Mouse (Mus musculus) gastrocnemius, adult 8-10 months (tissue): Measurements from ENCODE around the gene Kbtbd12. TPM values are rescaled to one million over a fixed set of nuclear protein-coding genes. Genes with fewer than 3 reads are reported as not detected.
A peak's percentile ranks its signal among the peaks of the same experiment; 100 is the strongest.

Source experiments
- DNase-seq, 2 experiments: peaks; one replicate each; pipeline ENCODE4 v3.0.0; 2022; ENCODE audit warnings: low spot score in 2 of 2
- total RNA-seq, 4 experiments: library from RNA; stranded (reverse); gene quantifications; 2 replicates each; pipeline ENCODE4 v1.2.4; 2022

Kbtbd12 gene
- total RNA-seq, 4 experiments from 2014 or later, result 77.2 to 99.2 (median 91.8) TPM

DNA sequence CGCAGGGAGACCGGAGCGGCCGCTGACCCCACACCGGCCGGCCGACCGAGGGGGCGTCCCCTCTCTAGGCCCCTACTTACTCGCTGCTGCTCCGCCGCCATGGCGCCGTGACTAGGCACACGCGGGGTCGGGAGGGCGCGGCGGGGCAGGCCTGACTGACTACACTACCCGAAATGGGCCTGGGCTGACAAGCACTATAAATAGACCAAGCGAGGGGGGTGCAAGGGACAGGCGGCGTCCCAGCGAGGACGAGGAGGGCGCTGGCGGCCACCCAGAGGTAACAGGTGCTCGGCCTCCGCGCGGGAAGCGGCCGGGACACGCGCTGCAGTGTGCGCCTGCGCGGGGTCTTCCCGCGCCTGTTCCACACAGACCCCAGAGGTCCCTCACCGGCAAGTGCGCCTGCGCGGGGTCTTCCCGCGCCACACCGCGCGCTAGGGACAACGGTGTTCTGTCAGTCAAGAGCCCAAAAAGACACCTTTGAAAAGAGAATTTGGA lies 10.4 kb downstream of the Kbtbd12 start:
- DNase-seq, result peak; percentile 79 to 86

DNA sequence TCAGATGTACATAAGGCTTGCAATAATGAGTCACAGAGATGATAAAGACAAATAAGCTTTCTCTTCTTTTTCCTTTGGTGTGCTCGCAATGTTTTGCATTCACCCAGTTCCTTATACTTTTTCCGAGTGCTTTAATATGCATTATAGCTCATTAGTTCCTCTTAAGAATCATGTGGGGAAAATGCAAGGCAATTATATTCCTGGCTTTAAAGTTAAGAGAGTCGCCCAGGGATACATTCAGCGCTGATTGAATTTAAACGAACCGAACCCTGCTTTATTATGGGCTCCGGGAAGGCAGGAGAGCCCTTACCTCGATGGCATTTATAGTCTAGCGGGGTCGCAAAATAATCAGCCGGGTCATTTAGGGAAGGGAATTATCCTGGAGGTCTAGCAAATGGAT lies 10.8 kb downstream of the Kbtbd12 start:
- no peak for DNase-seq

DNA sequence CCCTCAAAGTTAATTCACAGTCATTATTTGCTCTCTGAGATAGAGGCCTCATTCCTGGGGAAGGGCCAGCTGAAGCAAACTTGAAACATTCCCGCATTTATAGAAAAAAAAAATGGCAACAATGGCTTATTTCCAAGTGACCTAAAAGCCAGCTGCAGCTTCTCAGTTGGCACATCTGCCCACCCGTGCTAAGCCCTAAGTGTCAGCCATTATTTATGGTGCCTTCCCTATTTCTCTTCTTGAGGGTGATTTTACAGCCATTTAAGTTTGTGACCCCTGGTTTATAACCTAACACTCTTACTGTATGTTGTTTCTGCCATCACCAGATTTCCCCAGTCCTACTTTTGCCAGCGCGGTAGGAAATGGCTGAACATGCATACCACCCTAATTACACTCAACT lies 11.3 kb downstream of the Kbtbd12 start:
- DNase-seq, result no peak

DNA sequence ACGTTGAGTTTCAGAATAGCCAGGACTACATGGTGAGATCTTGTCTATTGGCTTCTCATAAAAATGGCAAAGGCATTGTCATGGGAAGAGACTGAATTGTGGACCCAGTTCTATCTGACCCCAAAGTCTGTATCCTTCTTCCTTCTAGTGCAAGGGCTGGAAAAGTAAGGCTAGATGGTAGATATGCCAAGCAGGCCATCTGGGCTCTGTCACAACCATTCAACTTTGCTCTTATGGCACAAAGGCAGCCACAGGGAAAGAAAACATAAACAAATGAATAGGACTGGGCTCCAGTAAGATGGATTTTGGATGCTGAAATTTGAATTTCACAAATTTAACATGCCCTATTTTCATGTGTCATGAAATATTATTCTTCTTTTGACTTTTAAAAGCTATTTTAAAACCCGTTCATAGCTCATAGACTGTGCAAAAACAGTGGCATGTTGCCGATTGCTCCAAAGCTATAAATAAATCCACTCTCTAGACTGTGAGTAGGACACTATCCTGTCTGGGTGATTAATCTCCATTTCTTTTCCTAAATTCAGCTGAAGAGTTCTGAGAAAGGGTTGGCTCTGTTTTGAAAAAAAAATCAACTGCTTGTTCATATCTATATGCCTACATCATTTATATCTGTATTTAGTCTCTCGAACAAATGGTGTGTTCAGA lies 15.8 kb downstream of the Kbtbd12 start:
- DNase-seq, result no peak

DNA sequence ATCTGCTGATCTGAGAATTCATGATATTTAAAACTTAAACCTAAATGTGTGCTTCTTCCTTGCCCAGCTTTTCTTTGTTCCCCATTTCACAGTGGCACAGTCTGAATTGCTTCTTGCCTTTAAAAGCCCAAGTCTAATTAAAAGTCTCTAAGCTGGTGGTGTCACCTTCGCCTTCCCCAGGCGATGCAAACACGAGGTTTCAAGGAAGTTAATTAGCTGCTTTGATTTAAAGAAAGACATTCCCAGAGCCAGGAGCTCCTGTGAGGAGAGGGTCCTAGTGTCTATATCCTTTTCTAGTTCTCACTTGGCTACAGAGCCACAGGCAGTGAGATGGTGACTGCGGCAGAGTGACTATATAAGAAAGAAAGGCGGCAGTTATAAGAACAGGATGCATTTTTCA lies 18.2 kb downstream of the Kbtbd12 start:
- DNase-seq, result no peak

DNA sequence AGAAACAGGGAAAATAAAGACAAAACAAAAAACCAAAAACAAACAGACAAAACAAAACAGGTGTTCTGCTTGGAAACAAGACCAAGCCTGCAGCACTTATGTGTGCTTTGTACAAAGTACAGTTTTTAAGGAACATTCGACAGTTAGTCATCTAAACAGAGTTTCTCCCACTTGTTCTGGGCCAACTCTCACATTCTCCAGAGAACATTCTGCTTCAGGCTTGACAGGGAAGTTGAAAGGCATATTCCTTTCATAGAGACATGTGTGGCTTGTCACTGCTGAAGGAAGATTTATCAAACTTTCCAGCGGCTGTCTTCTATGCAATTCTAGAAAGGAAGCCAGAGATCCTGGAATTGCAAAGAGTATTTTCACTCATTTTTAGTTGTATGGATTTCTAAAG lies 22.4 kb downstream of the Kbtbd12 start:
- DNase-seq, result no peak

DNA sequence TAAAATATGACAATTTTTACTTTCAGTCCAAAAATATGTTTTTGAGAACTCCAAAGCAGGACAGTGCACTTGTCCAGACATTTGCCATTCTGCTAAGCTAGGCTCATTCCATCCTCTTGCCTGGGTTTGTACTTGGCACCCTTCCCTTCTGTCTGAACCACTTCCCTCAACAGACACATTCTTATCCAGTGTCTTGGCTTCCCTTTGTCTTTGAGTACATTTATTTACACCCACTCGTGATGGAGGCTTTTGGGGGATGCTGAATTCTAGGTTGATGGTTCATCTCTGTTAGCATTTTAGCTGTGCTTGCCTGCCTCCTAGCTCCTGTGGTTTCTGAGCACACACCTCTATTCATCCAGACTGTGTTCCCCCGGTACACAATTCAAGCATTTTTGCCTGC lies 31.3 kb downstream of the Kbtbd12 start:
- no peak for DNase-seq

DNA sequence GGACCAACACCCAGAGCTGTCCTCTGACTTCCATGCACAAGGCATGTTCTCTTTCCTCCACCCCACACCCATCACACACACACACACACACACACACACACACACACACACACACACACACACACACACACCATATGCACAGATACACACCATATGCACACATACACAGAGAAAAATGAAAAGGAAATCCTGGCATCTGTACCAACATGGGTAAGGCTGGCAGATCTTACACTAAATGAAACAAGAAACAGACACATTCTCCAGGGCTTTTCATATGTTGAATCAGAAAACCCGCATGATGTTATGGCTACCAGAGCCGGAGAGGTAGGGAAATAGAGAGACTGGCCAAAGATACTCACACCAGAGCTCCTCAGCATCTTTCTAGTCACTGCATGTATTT lies 32.0 kb downstream of the Kbtbd12 start:
- DNase-seq, result no peak

DNA sequence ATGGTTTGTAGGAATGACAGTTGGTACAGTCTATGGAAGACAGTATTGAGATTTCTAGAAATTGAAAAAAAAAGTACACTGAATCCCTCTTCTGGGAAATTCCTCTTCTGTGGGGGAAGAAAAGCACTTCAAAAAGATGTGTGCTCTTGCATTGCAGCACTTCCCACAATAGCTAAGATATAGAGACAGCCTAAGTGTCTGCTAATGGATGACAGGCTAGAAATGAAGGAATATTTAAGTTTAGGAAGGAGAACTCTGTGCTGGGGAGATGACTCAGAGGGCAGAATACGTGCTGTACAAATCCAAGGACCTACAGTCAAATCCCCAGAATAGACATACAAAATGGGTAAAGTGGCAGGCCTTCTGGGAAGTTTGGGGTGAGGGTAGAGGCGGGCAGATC lies 32.5 kb downstream of the Kbtbd12 start:
- no peak for DNase-seq

DNA sequence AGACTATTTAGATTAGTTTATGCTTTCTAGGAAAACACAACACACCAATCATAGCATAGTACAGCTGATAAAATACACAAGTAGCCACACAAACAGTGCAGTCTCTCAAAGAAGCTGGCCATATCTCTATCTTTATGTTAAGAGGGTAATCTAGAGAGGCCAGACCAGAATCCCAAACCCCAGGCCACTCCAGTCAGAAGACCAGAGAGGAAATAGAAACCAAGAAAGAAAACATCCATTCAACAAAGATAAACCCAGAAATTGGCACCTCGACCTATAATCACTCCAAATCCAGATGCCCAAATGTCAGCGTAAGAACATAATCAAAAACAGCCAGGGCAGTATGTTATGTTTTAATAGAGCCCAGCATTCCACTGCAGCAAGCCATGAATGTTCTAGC lies 41.6 kb downstream of the Kbtbd12 start:
- DNase-seq, result no peak

DNA sequence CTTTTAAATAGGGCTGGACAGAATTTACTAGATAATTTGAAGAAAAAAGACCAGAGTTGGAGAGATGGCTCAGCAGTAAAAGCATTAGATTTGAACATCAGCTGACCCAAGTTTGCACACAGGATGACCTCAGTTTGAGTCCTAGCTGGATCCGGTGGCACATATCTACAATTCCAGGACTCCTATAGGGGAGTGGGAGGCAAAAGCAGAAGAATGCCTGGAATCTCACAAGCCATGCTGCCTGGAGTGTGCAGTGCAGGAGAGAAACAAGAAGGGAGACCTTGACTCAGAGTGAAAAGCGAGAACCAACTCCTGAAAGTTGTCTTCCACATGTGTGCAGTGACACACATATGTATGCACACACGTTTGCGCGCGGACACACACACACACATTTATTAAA lies 45.4 kb downstream of the Kbtbd12 start:
- no peak for DNase-seq

DNA sequence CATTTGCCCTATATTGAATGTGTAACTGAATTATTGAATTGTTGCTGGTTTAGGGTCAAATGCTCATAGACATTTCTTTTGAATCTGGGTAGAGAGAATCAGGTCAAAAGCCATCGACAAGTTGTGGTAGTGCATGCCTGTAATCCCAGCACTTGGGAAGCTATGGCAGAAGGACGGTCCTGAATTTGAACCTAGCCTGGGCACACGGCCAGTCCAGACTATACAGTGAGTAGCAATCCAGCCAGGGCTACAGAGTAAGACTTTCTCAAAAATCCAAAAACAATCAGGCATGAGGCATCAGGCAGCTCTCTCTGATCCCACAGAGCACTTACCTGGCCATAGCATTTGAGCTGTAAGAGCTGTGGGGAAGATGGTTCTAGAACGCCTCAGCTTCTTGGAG lies 47.5 kb downstream of the Kbtbd12 start:
- peak in 1 of 2 experiments; percentile 9 for DNase-seq

DNA sequence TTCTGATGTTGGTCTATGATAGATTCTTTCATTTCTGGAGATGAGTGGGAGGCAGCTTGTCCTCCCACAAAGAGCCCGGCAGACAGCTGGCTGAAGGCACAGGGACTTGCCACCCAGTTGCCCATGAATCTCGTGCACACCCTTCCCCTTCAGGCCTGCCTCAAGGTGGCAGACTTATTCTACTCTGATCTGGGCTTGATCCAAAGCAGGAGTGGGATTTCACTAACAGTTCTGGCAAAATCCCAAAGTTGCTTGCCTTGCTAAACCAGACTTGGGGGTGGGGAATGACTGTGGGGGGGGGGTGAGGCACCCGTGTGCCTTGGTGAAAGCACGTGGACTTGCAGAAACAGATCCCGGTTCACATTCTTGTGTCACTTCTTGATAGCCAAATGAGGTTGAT lies 48.2 kb downstream of the Kbtbd12 start:
- DNase-seq, result no peak

DNA sequence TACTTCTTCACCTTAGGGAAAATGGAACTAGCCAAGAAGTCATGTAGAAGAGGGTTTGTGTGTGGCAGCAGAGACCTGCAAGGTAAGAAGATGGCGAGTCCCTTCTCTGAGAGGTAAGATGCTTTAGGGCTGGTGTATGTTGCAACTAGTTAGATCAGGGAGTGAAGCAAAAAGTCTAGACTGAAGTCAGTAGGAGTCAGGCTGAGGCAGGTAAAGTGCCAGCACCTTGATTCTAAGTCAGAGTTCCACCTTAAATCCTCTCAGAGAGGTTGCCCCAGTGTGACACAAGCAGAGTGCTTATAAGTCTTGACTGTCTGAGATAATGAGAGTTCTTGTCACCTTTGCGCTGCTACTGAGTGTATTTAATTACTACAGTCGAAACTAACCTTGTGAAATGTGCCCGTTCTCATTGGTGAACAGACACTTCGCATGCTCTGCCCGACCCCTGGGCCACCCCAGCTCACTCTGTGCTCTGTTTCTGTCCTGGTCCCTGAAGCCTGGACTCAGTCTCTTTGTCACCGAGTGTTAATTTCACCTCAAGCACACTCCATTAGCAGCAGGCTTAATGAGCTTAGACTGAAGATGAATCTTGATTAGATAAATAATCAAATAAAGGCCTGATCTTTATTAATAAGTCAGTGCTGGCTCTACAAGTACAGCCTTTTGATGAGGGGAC lies 49.0 kb downstream of the Kbtbd12 start:
- DNase-seq, result no peak

DNA sequence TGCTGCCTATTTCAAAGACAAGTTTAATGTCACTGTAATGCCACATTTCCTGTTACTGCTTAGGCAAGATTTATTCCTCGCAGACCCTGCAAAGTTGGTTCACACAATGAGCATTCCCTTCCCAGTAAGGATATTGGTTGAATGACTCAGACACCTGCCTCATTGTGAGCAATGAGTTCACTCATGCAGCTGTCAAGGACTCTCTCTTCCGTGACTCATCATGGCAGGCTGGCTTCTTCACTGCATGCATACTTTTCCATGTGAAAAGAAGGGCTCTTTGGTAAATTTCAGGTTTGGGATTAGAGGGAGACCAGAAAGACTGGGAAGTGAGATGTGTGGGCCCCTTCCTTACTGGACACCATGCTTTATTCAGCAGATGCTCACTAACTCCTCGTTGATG lies 50.7 kb downstream of the Kbtbd12 start:
- DNase-seq, result no peak

DNA sequence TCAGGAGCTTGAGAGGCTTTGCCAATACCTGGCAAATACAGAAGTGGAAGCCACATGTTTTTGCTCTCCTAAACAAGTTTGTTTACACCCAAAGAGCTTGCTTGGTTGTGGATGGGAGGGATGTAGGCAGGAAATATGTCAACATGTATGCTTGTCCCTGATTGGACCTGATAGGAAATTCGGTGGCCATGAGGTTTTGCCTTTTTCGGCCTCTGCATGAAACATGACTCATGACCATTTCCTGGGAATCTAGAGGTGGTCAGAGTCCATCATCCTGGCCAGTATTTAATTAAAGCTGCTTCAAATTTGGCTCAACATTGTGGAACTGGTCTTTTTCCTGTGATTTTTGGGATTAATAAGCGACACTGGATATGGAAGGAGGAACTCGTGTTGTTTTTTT lies 53.8 kb downstream of the Kbtbd12 start:
- DNase-seq, result no peak

DNA sequence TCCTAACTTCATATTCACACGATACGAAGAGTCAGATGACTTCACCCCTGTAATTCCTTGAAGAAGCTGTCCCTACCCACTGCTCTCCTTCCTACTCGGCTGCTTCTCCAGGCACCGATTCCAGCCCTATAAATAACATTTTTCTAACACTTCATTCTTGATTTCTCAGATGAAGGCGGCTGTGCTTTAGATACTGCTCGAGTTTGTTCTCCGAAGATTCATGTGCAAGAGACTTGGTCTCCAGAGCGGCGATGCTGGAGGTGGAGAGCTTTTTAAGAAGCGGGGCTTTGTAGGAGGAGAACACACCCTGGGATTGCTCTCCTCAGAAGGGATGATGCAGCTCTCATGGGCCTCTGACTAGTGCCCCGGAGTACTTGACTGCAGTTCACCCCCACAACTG lies 61.3 kb downstream of the Kbtbd12 start:
- DNase-seq, result no peak

DNA sequence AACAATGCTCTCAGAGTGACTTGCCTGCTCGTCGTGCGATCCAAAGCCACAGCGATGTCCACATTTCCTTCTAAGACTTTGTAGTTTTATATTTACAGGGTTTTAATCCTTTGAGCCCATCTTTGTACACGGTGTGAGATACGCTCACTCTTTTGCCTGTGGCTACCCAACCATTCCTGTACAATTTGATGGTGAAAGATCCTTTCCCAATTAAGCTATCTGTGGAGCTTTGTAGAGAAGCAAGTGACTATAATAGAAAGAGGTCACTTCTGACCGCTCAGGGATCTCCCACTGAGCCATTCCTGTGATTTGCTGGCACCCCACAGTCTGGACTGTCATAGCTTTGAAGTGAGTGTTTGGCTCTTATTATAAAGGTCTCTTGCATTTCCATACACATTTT lies 71.1 kb downstream of the Kbtbd12 start:
- no peak for DNase-seq

DNA sequence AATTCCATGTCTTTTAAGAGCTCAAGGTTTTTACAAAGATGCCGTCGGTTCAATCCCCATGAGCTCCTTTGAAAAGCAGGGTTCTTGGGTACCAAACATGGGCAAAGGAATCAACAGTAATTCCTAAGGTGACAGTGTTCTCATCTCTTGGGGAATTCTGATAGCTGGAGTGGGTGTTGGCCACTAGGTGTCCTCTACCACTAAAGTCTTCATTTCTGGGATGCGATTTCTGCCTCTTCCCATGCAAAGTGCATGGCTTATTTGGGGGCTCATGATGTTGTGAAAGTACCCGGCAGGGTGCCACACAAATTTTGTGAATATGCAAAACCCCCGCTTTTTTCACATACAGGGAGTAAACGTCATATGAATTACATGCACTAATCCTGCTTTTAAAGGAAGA lies 72.7 kb downstream of the Kbtbd12 start:
- DNase-seq, result no peak

DNA sequence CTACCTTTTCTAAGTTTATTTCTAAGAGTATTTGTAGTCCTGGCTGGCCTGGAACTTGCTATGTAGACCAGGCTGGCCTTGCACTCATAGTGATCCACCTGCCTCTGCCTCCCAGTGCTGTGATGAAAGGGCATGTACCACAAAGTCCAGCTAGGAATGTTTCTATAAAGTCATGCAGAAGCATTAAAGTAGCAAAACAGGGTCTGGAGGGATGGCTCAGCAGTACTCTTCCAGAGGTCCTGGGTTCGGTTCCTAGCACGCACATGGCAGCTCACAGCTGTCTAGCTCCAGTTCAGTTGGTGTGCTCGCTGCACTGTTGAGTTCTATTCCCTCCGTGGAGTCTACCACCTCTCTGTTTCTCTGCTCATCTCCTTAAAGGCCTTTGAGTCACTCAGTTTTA lies 77.6 kb downstream of the Kbtbd12 start:
- DNase-seq, result no peak

DNA sequence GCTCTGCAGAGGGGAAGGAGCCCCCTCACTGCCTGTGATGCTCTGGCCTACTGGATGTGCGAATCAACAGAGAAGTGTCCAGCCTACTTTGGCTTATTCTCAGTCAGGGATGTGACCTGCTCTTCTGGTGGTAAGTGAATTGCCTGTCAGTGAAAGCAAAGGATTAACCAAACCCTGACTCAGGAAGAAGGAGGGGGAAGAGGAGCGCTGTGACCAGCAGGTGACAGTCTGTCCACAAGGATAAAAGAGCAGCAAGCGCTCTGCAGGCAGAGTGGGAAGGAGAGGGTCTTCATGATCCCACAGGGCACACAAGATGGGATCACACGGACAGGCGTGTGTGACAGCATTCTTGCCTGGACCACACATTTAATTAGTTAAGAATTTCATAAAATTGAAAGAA lies 78.1 kb downstream of the Kbtbd12 start:
- DNase-seq, result no peak

DNA sequence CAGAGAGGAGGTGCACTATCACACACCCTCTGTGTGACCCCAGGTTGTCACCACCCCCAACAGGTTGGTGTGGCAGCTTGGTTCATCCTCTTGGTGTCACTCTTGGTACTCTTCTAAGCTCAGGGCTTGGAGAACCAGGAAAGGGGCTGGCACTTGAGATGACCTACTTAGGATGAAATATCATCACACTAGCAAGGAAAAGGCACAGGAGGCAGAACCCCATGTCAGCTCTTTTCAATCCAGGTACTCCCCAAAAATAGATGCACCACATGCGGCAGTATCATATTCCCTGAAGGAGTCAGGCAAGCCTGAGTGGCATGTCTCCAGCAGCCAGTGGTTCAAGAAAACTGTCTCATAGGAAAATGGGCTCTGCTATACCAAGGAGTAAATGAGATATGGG lies 79.7 kb downstream of the Kbtbd12 start:
- peak; percentile 60 to 79 for DNase-seq

DNA sequence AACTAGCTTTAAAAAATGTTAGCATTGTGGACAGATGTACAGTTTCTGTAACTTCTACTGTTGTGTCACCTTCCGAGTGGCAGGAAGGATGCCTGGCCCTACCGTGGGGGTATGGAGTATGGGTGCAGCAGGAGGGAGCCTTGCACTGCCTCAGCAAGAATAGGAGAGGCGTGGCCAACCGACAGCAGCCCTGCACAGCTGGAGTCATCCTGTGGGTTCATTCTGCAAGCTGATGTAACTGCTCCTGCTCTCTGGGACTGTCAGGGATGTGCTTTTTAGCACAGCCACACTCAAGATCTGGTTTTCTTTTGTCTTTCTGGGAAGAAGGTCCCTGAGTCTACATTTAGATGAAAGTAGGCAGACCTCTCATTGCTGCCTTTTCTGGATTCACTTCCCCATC lies 80.2 kb downstream of the Kbtbd12 start:
- no peak for DNase-seq
